Mouse (Mus musculus) liver (tissue): ENCODE data around the gene Gstcd.

Experiments used
- DNase-seq: peaks from one replicate; pipeline ENCODE4 v3.0.0-alpha.2; 2020; ENCODE audit warnings: mixed read lengths

Gstcd gene

DNA sequence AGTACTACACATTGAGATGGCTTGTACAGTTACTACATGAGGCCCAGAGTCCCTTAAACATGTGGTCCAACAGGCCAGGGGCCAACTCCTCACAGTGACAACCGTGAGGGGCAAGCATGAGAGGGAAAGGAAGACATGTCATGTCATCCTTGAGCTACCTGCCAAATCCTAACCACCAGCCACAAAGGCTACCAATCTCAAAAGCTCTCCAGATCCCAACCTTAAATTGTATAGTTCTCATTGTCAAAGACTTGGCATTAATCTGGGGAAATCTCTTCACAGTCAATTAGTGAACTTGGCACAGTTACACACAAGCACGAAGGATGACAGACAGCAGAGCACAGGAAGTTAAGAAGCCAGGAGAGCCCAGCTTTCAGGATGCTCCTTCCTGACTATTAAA is 157.2 kb downstream of the Gstcd start:
- DNase-seq, result no peak
